Mouse (Mus musculus) lung, postnatal 14 days (tissue): ENCODE data around the gene Cib4.
A peak's percentile ranks its signal among the peaks of the same experiment; 100 is the strongest.

Experiments
- DNase-seq: peaks from one replicate; pipeline ENCODE4 v3.0.0; 2021

Gene Cib4

GRCm38 (mm10) chr5:30513111-30513510 lies 32.5 kb downstream of the Cib4 start:
- DNase-seq, result no peak

- no peak for DNase-seq
Measured at GRCm38 (mm10) chr5:30497299-30497698, 48.3 kb downstream of the Cib4 start.

- no peak for DNase-seq
Measured at GRCm38 (mm10) chr5:30496821-30497220, 48.8 kb downstream of the Cib4 start.

GRCm38 (mm10) chr5:30495288-30495687 lies 50.3 kb downstream of the Cib4 start:
- DNase-seq, result no peak

GRCm38 (mm10) chr5:30494606-30495005 lies 51.0 kb downstream of the Cib4 start:
- DNase-seq, result no peak

- DNase-seq, result no peak
Measured at GRCm38 (mm10) chr5:30493723-30494122, 51.9 kb downstream of the Cib4 start.

- peak; percentile 17 for DNase-seq
Measured at GRCm38 (mm10) chr5:30490845-30491244, 54.8 kb downstream of the Cib4 start.

GRCm38 (mm10) chr5:30490215-30490614 lies 55.4 kb downstream of the Cib4 start:
- no peak for DNase-seq

- DNase-seq, result no peak
Measured at GRCm38 (mm10) chr5:30485136-30485535, 60.5 kb downstream of the Cib4 start.

GRCm38 (mm10) chr5:30484591-30484990 lies 61.0 kb downstream of the Cib4 start:
- no peak for DNase-seq

- DNase-seq, result no peak
Measured at GRCm38 (mm10) chr5:30483533-30483932, 62.1 kb downstream of the Cib4 start.

- DNase-seq, result peak; percentile 82
Measured at GRCm38 (mm10) chr5:30482319-30482718, 63.3 kb downstream of the Cib4 start.

GRCm38 (mm10) chr5:30476534-30476933 lies 69.1 kb downstream of the Cib4 start:
- DNase-seq, result peak; percentile 29

GRCm38 (mm10) chr5:30472148-30472547 lies 73.5 kb downstream of the Cib4 start:
- no peak for DNase-seq

- DNase-seq, result no peak
Measured at GRCm38 (mm10) chr5:30470454-30470853, 75.2 kb downstream of the Cib4 start.

- no peak for DNase-seq
Measured at GRCm38 (mm10) chr5:30466315-30466714, 79.3 kb downstream of the Cib4 start.

- no peak for DNase-seq
Measured at GRCm38 (mm10) chr5:30465861-30466260, 79.8 kb downstream of the Cib4 start, which contains the start of gene 1700001C02Rik. Gene 1700001C02Rik, plus strand, starts transcription at chr5:30466047.

- peak; percentile 22 for DNase-seq
Measured at GRCm38 (mm10) chr5:30461821-30462220, 83.8 kb downstream of the Cib4 start, which contains the start of gene Otof. Gene Otof, minus strand, starts transcription at chr5:30461932.

GRCm38 (mm10) chr5:30460155-30460554 lies 85.5 kb downstream of the Cib4 start:
- DNase-seq, result no peak

GRCm38 (mm10) chr5:30456056-30456455 lies 89.6 kb downstream of the Cib4 start:
- no peak for DNase-seq

- no peak for DNase-seq
Measured at GRCm38 (mm10) chr5:30444327-30444895, 101.2 kb downstream of the Cib4 start.

- no peak for DNase-seq
Measured at GRCm38 (mm10) chr5:30442196-30442595, 103.4 kb downstream of the Cib4 start.

- DNase-seq, result no peak
Measured at GRCm38 (mm10) chr5:30440308-30440906, 105.2 kb downstream of the Cib4 start.

GRCm38 (mm10) chr5:30438931-30439330 lies 106.7 kb downstream of the Cib4 start:
- DNase-seq, result no peak
